Mouse (Mus musculus): ENCODE data around the gene Sypl2. TPM values are rescaled to one million over a fixed set of nuclear protein-coding genes. Genes with fewer than 3 reads are reported as not detected.

The Sypl2 gene
- polyA plus RNA-seq, 1 experiment from 2014 or later: 2.5 TPM

- H3K36me3 ChIP-seq (ENCODE audit: poor library complexity, severe bottlenecking): no peaks in the 10 kb centered on the region
- no peak overlapping the region for H3K27ac ChIP-seq
- no peak overlapping the region for H3K4me2 ChIP-seq
- no peak for ATAC-seq
- 74% methylated on average over 3 of the region's 3 CpGs for WGBS
- H3K27me3 ChIP-seq: peaks cover 25% of the 10 kb centered on the region
- H3K9me3 ChIP-seq (replicated peaks): no peaks in the 10 kb centered on the region
- H3K4me1 ChIP-seq: peaks cover 2% of the 10 kb centered on the region; the same call in 1 of the 2 replicates
- H3K9ac ChIP-seq: no peak overlapping the region
- no peak overlapping the region for H3K4me3 ChIP-seq
Observed at GRCm38 (mm10) chr3:108220661-108221060, 5.8 kb downstream of the Sypl2 start.

DNA sequence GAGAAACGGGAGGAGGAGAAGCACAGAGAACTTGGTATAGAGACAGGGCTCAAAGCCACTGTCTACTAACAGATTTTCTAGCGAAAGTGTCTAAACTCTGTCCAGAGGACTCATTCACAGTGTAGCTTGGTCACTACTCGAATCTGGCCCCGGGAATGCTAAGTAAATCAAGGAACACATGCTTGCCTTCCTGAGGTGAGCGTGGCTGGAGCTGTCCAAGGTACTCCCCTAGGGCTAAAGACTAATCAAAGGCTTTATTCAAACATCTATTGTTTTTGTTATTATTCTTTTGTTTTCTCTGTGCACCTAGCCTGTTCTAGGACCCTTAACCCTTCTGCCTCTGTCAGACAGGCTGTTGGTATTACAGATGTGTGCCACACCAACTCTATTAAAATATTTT lies 11.7 kb downstream of the Sypl2 start:
- H3K4me3 ChIP-seq: no peak overlapping the region
- no peaks in the 10 kb centered on the region; the same call in 1 of the 2 replicates for H3K27me3 ChIP-seq
- H3K4me1 ChIP-seq: peaks cover 18% of the 10 kb centered on the region
- no peak for ATAC-seq
- no peak overlapping the region for H3K27ac ChIP-seq
- H3K4me2 ChIP-seq: no peak overlapping the region
- no peaks in the 10 kb centered on the region for H3K36me3 ChIP-seq (ENCODE audit: poor library complexity, severe bottlenecking)
- 16% methylated on average over 5 of the region's 5 CpGs for WGBS
- H3K9ac ChIP-seq: no peak overlapping the region
- H3K9me3 ChIP-seq (replicated peaks): no peaks in the 10 kb centered on the region

DNA sequence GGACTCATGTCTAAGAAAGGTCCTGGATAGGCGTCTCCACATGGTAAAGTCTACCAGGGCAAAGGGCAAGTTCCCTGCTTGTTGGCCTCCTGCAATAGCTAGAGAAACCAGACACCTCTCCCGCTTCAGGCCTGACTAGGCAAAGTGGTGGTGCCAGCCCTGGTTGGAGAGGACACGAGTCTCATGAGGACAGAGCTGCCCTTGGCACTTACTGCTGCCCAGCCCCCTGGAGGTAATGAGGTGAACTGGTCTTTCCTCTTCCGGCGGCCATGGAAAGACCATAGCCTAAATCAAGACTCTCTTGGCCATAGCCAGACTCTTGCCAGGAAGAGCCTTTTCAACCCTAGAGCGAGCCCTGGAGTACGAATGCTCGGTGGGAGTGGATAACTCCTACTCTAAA lies 14.0 kb downstream of the Sypl2 start:
- Histone ChIP-seq H3K36me3 (ENCODE audit: poor library complexity, severe bottlenecking) (peaks cover 9% of the 10 kb centered on the region), H3K9ac (no peak overlapping the region), H3K27me3 (no peaks in the 10 kb centered on the region; the same call in 1 of the 2 replicates), H3K4me2 (peak overlapping the region; percentile 97; the same call in 1 of the 2 replicates), H3K4me3 (no peak overlapping the region), H3K27ac (peak overlapping the region; percentile 97), H3K4me1 (peaks cover 39% of the 10 kb centered on the region), H3K9me3 (replicated peaks) (no peaks in the 10 kb centered on the region)
- WGBS: 89% methylated on average over 8 of the region's 8 CpGs
- ATAC-seq: no peak

DNA sequence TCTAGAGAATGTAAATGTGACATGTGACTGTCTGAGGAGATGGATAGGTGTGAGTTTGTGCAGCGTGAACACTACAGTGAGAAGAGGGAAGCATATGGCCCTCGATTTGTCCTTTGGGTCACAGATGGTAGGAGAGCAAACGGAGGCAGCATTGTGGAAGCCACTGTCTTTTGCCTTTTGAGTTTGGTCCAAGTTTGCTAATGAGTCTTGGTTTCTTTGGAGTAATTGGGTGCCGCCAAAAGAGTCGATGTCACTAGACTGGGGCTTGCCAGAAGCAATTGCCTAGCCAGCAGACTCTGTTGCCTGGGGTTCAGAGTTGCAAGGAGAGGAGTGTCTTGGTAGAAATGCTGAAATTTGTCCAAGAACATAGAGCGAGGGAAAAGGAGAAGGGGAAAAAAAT lies 14.6 kb downstream of the Sypl2 start:
- H3K36me3 ChIP-seq (ENCODE audit: poor library complexity, severe bottlenecking): peaks cover 15% of the 10 kb centered on the region
- peaks cover 45% of the 10 kb centered on the region for H3K4me1 ChIP-seq
- no peak; the same call in 1 of the 2 replicates for ATAC-seq
- H3K9ac ChIP-seq: 0 out of 2 replicates have a peak overlapping the region, but pooled peaks have one; percentile 27
- H3K9me3 ChIP-seq (replicated peaks): no peaks in the 10 kb centered on the region
- no peaks in the 10 kb centered on the region; the same call in 1 of the 2 replicates for H3K27me3 ChIP-seq
- peak overlapping the region; percentile 97 for H3K4me2 ChIP-seq
- 53% methylated on average over 6 of the region's 6 CpGs for WGBS
- peak overlapping the region; percentile 97 for H3K27ac ChIP-seq
- no peak overlapping the region for H3K4me3 ChIP-seq

DNA sequence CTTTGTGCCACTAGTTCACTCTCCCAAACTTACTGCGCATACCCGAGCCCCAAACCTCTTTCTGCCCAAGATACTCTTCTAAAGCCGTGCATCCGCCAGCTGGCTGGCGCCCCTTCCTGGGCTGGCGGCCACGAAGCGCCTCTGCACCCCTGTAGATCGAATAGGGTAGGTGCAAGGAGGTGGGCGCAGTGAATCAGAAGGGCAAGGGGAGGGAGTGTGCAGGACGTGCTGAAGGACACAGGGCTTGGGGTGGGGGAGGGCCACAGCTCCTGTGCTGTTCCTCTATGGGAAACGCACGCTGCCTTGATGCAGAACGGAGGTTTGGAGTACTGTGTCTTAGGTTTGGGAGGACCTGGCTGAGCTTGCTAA lies 15.7 kb downstream of the Sypl2 start, which contains the start of gene Atxn7l2:
TSS of gene Atxn7l2 (minus strand) at position 164 of the 369 bp plus-strand sequence.
- Histone ChIP-seq H3K36me3 (ENCODE audit: poor library complexity, severe bottlenecking) (peaks cover 26% of the 10 kb centered on the region), H3K27me3 (no peaks in the 10 kb centered on the region; the same call in 1 of the 2 replicates), H3K4me1 (peaks cover 47% of the 10 kb centered on the region), H3K27ac (peak within 1 kb of the TSS; percentile 97), H3K9me3 (replicated peaks) (no peaks in the 10 kb centered on the region), H3K4me2 (peak within 1 kb of the TSS; percentile 97), H3K4me3 (peak within 1 kb of the TSS; percentile 63), H3K9ac (peak within 1 kb of the TSS; percentile 86)
- under 1% methylated on average over 14 of the region's 14 CpGs for WGBS
- ATAC-seq: peak; percentile 83

GRCm38 (mm10) chr3:108209946-108210770 lies 16.3 kb downstream of the Sypl2 start:
- WGBS: 0% methylated on average over 60 of the region's 72 CpGs
- peaks cover 32% of the 10 kb centered on the region for H3K36me3 ChIP-seq (ENCODE audit: poor library complexity, severe bottlenecking)
- peak overlapping the region; percentile 86 for H3K9ac ChIP-seq

DNA sequence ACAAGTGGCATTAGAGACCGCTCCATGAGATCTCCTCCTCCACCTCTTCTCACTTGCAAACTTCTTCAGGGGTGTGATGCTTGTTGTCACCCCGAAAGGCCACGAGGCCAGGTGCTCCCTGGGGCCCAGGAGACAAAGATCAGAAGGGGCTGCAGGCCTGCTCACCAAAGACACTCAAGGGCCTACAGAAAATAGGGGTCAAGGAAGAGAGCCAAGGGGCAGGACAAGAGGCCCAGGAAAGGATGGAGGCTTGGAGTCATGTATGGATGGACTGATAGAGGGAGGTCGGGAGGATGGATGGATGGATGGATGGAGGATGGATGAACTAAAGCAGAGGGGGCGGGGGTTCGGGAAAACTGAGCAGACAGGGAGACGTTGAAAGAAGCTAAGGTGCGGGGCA lies 16.9 kb downstream of the Sypl2 start:
- no peak; the same call in 1 of the 2 replicates for ATAC-seq
- 5% methylated on average over 8 of the region's 8 CpGs for WGBS
- Histone ChIP-seq H3K27ac (peak overlapping the region; percentile 97), H3K9me3 (replicated peaks) (no peaks in the 10 kb centered on the region), H3K9ac (peak overlapping the region; percentile 86), H3K4me2 (peak overlapping the region; percentile 97), H3K4me3 (peak overlapping the region; percentile 63), H3K4me1 (peaks cover 47% of the 10 kb centered on the region), H3K36me3 (ENCODE audit: poor library complexity, severe bottlenecking) (peaks cover 38% of the 10 kb centered on the region), H3K27me3 (no peaks in the 10 kb centered on the region; the same call in 1 of the 2 replicates)

More at GRCm38 (mm10) chr3:108209946-108210770, 16.3 kb downstream of the Sypl2 start:
- H3K27me3 ChIP-seq: no peaks in the 10 kb centered on the region; the same call in 1 of the 2 replicates
- peak overlapping the region; percentile 97 for H3K4me2 ChIP-seq
- ATAC-seq: peak; percentile 94
- H3K4me1 ChIP-seq: peaks cover 47% of the 10 kb centered on the region
- H3K27ac ChIP-seq: peak overlapping the region; percentile 97
- peak overlapping the region; percentile 63 for H3K4me3 ChIP-seq
- H3K9me3 ChIP-seq (replicated peaks): no peaks in the 10 kb centered on the region

DNA sequence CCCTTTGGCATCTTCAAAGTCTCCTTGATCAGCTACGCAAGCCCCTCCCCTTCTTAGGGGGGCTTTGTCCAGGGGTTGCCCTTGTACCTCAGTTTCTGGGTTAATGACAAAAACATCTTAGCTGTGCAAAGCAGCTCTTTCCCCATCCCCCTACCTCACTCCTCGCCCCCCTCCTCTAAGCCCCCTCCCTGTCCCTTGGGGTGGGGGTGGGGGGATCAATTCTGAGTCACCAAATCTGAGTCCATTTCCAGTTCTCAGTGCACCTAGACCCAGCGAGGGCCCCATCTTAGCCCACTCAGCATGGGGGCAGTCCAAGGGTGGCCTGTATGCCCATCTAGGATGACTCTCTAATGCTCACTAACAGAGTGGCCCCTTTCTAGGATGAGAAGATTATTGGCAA lies 17.4 kb downstream of the Sypl2 start:
- 42% methylated on average over 3 of the region's 3 CpGs for WGBS
- peaks cover 47% of the 10 kb centered on the region for H3K4me1 ChIP-seq
- H3K27me3 ChIP-seq: no peaks in the 10 kb centered on the region; the same call in 1 of the 2 replicates
- peak overlapping the region; percentile 63 for H3K4me3 ChIP-seq
- no peak for ATAC-seq
- H3K4me2 ChIP-seq: peak overlapping the region; percentile 97
- H3K9me3 ChIP-seq (replicated peaks): no peaks in the 10 kb centered on the region
- peak overlapping the region; percentile 86 for H3K9ac ChIP-seq
- peaks cover 43% of the 10 kb centered on the region for H3K36me3 ChIP-seq (ENCODE audit: poor library complexity, severe bottlenecking)
- peak overlapping the region; percentile 97 for H3K27ac ChIP-seq

GRCm38 (mm10) chr3:108206731-108207375 lies 19.6 kb downstream of the Sypl2 start:
- Histone ChIP-seq H3K4me1 (peaks cover 38% of the 10 kb centered on the region), H3K4me3 (no peak overlapping the region), H3K4me2 (peak overlapping the region; percentile 3; the same call in 1 of the 2 replicates), H3K36me3 (ENCODE audit: poor library complexity, severe bottlenecking) (peaks cover 63% of the 10 kb centered on the region), H3K9me3 (replicated peaks) (no peaks in the 10 kb centered on the region), H3K27me3 (no peaks in the 10 kb centered on the region), H3K9ac (no peak overlapping the region), H3K27ac (no peak overlapping the region; the same call in 1 of the 2 replicates)
- WGBS: 85% methylated on average over 15 of the region's 15 CpGs
- ATAC-seq: no peak

- H3K27me3 ChIP-seq: no peaks in the 10 kb centered on the region
- H3K4me1 ChIP-seq: peaks cover 39% of the 10 kb centered on the region
- H3K4me2 ChIP-seq: no peak overlapping the region
- H3K27ac ChIP-seq: no peak overlapping the region
- WGBS: 87% methylated on average over 8 of the region's 8 CpGs
- no peak overlapping the region for H3K9ac ChIP-seq
- H3K9me3 ChIP-seq (replicated peaks): no peaks in the 10 kb centered on the region
- no peak overlapping the region for H3K4me3 ChIP-seq
- H3K36me3 ChIP-seq (ENCODE audit: poor library complexity, severe bottlenecking): peaks cover 66% of the 10 kb centered on the region
- ATAC-seq: no peak
Observed at GRCm38 (mm10) chr3:108205601-108206000, 20.8 kb downstream of the Sypl2 start.

DNA sequence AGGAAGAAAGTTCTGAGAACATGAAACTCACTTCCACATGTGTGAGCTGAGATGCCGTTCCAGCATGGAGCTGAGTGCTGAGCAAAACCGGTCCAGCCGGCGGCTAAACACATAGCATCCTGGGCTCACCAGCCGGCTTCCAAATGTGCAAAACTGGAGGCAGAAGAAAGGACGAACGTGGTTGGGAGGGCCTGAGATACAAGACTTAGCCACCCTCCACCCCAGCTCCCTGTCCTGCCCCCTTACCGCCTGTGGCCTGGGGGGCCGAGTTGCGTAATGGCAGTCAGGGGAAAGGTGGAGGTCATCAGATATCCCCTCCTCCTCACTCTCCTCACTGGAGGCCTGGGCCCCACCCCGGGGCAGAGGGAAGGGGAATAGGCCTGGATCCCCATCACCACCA lies 22.0 kb downstream of the Sypl2 start:
- Histone ChIP-seq H3K4me2 (no peak overlapping the region), H3K27ac (no peak overlapping the region), H3K9me3 (replicated peaks) (no peaks in the 10 kb centered on the region), H3K27me3 (no peaks in the 10 kb centered on the region), H3K4me1 (peaks cover 48% of the 10 kb centered on the region), H3K4me3 (no peak overlapping the region), H3K9ac (no peak overlapping the region; the same call in 1 of the 2 replicates), H3K36me3 (ENCODE audit: poor library complexity, severe bottlenecking) (peaks cover 66% of the 10 kb centered on the region)
- WGBS: 93% methylated on average over 11 of the region's 11 CpGs
- ATAC-seq: no peak
